Mouse (Mus musculus): ENCODE data around the gene Pnlip.

The Pnlip gene

GRCm38 (mm10) chr19:58652198-58652597 is at the start of gene Pnlip:
Gene Pnlip (plus strand): TSS chr19:58652498.
- DNase-seq = no peak

- DNase-seq = peak; percentile 49 to 72
Observed at GRCm38 (mm10) chr19:58609716-58610115, 42.6 kb upstream of the Pnlip start.

- DNase-seq = no peak
Observed at GRCm38 (mm10) chr19:58612745-58613144, 39.6 kb upstream of the Pnlip start.

- DNase-seq = peak; percentile 10 to 21
Observed at GRCm38 (mm10) chr19:58616606-58617005, 35.7 kb upstream of the Pnlip start.

- DNase-seq = no peak
Observed at GRCm38 (mm10) chr19:58620661-58621060, 31.6 kb upstream of the Pnlip start.

GRCm38 (mm10) chr19:58621646-58622045 is 30.7 kb upstream of the Pnlip start:
- no peak for DNase-seq

- DNase-seq = no peak
Observed at GRCm38 (mm10) chr19:58624799-58625198, 27.5 kb upstream of the Pnlip start.

GRCm38 (mm10) chr19:58625254-58625947 is 26.9 kb upstream of the Pnlip start:
- no peak for DNase-seq

- DNase-seq = peak in 1 of 2 experiments; percentile 1
Observed at GRCm38 (mm10) chr19:58627406-58628337, 24.6 kb upstream of the Pnlip start.

GRCm38 (mm10) chr19:58629351-58629773 is 22.9 kb upstream of the Pnlip start:
- no peak for DNase-seq

- DNase-seq = no peak
Observed at GRCm38 (mm10) chr19:58650036-58650435, 2.3 kb upstream of the Pnlip start.

- no peak for DNase-seq
Observed at GRCm38 (mm10) chr19:58662098-58662497, 9.8 kb downstream of the Pnlip start.

GRCm38 (mm10) chr19:58663317-58663716 is 11.0 kb downstream of the Pnlip start:
- peak in 1 of 2 experiments; percentile 7 for DNase-seq

- no peak for DNase-seq
Observed at GRCm38 (mm10) chr19:58664901-58665300, 12.6 kb downstream of the Pnlip start.

GRCm38 (mm10) chr19:58674644-58675043 is 22.3 kb downstream of the Pnlip start:
- DNase-seq = no peak

GRCm38 (mm10) chr19:58677117-58677516 is 24.8 kb downstream of the Pnlip start:
- no peak for DNase-seq

- DNase-seq = no peak
Observed at GRCm38 (mm10) chr19:58688933-58689332, 36.6 kb downstream of the Pnlip start.

GRCm38 (mm10) chr19:58695314-58695713 is 43.0 kb downstream of the Pnlip start:
- no peak for DNase-seq

GRCm38 (mm10) chr19:58696235-58696634 is 43.9 kb downstream of the Pnlip start:
- DNase-seq = peak in 1 of 2 experiments; percentile 10

- no peak for DNase-seq
Observed at GRCm38 (mm10) chr19:58704556-58704955, 52.3 kb downstream of the Pnlip start.

GRCm38 (mm10) chr19:58708611-58709010 is 56.3 kb downstream of the Pnlip start:
- DNase-seq = no peak

GRCm38 (mm10) chr19:58717925-58718324 is 65.6 kb downstream of the Pnlip start:
- no peak for DNase-seq

- DNase-seq = no peak
Observed at GRCm38 (mm10) chr19:58720439-58720838, 68.1 kb downstream of the Pnlip start.

GRCm38 (mm10) chr19:58726551-58726950 is 74.3 kb downstream of the Pnlip start:
- DNase-seq = no peak
